Mouse (Mus musculus) heart, postnatal 10 days (tissue): ENCODE data around the gene Iqub. TPM values are rescaled to one million over a fixed set of nuclear protein-coding genes. Genes with fewer than 3 reads are reported as not detected.
A peak's percentile ranks its signal among the peaks of the same experiment; 100 is the strongest.

Source experiments
- DNase-seq, 2 experiments: peaks; one replicate each; pipeline ENCODE4 v3.0.0; 2021
- intact Hi-C: fragments of 180-260 bp; cut with DNase I; formaldehyde crosslinking; loops from one replicate; pipeline ENCODE4 v1.15.1; 2025
- total RNA-seq, 2 experiments: library from RNA; stranded (reverse); gene quantifications; 2 replicates each; pipeline ENCODE4 v1.2.3; 2021

Gene Iqub
- under 1 TPM; 0.17 to 0.25 TPM for total RNA-seq

GRCm38 (mm10) chr6:24514552-24515284 lies at the start of gene Iqub:
Iqub (minus strand) TSS chr6:24515067.
- DNase-seq: peak; percentile 77 to 79
- intact Hi-C loops: loop anchor here (1.0 kb wide), 1 partner anchor 27 kb away; no protein-coding TSS in a partner anchor

- intact Hi-C loops: no loop called here
- no peak for DNase-seq
These were observed 49.2 kb upstream of the Iqub start for GRCm38 (mm10) chr6:24564081-24564480.

- DNase-seq: peak in 1 of 2 experiments; percentile 22
- intact Hi-C loops: no loop called here
These were observed 40.6 kb upstream of the Iqub start for GRCm38 (mm10) chr6:24555488-24555887.

GRCm38 (mm10) chr6:24554427-24555086 lies 39.7 kb upstream of the Iqub start:
- peak; percentile 50 to 51 for DNase-seq
- intact Hi-C loops: no loop called here

GRCm38 (mm10) chr6:24552046-24552445 lies 37.2 kb upstream of the Iqub start:
- no peak for DNase-seq
- intact Hi-C loops: no loop called here

- no peak for DNase-seq
- intact Hi-C loops: no loop called here
These were observed 34.9 kb upstream of the Iqub start for GRCm38 (mm10) chr6:24549801-24550200.

- intact Hi-C loops: no loop called here
- peak in 1 of 2 experiments; percentile 32 for DNase-seq
These were observed 32.0 kb upstream of the Iqub start for GRCm38 (mm10) chr6:24546716-24547420.

- intact Hi-C loops: no loop called here
- DNase-seq: peak; percentile 55 to 67
These were observed 28.3 kb upstream of the Iqub start for GRCm38 (mm10) chr6:24543119-24543591.

- peak; percentile 56 to 66 for DNase-seq
- intact Hi-C loops: no loop called here
These were observed 27.5 kb upstream of the Iqub start for GRCm38 (mm10) chr6:24542393-24542792.

- no peak for DNase-seq
- intact Hi-C loops: no loop called here
These were observed 25.2 kb upstream of the Iqub start for GRCm38 (mm10) chr6:24540106-24540505.

- intact Hi-C loops: no loop called here
- DNase-seq: no peak
These were observed 23.6 kb upstream of the Iqub start for GRCm38 (mm10) chr6:24538435-24538834.

- intact Hi-C loops: no loop called here
- DNase-seq: no peak
These were observed 17.9 kb upstream of the Iqub start for GRCm38 (mm10) chr6:24532804-24533203.

GRCm38 (mm10) chr6:24530711-24531420 lies 16.0 kb upstream of the Iqub start:
- intact Hi-C loops: loop anchor here (1.0 to 2.0 kb wide), 3 partner anchors 14 to 98 kb away; no protein-coding TSS in a partner anchor
- DNase-seq: peak; percentile 24 to 41

GRCm38 (mm10) chr6:24530166-24530565 lies 15.3 kb upstream of the Iqub start:
- DNase-seq: peak; percentile 70 to 81

GRCm38 (mm10) chr6:24528064-24528243 lies 13.1 kb upstream of the Iqub start, which contains the start of gene Asb15:
Asb15 (plus strand) TSS chr6:24528144.
- intact Hi-C loops: loop anchor here (2.0 kb wide), 1 partner anchor 193 kb away; no protein-coding TSS in a partner anchor
- DNase-seq: no peak

More at GRCm38 (mm10) chr6:24530166-24530565, 15.3 kb upstream of the Iqub start:
- intact Hi-C loops: loop anchor here (1.0 to 2.0 kb wide), 3 partner anchors 15 to 99 kb away; no protein-coding TSS in a partner anchor

GRCm38 (mm10) chr6:24527155-24528063 lies 12.5 kb upstream of the Iqub start, which contains the start of gene Ndufa5:
Ndufa5 (minus strand) TSS chr6:24528013.
- intact Hi-C loops: loop anchor here (2.0 kb wide), 1 partner anchor 193 kb away; no protein-coding TSS in a partner anchor

GRCm38 (mm10) chr6:24525705-24526104 lies 10.8 kb upstream of the Iqub start:
- no peak for DNase-seq
- intact Hi-C loops: no loop called here

More at GRCm38 (mm10) chr6:24527155-24528063, 12.5 kb upstream of the Iqub start, which contains the start of gene Ndufa5:
- peak; percentile 94 for DNase-seq

GRCm38 (mm10) chr6:24516197-24516596 lies 1.3 kb upstream of the Iqub start:
- intact Hi-C loops: no loop called here
- DNase-seq: peak in 1 of 2 experiments; percentile 44

- DNase-seq: no peak
- intact Hi-C loops: no loop called here
These were observed 10.7 kb downstream of the Iqub start for GRCm38 (mm10) chr6:24504141-24504540.
